Mouse (Mus musculus) erythroid progenitor cell, adult 5-6 weeks (primary cell): ENCODE results near the gene Sh3rf1. TPM values are rescaled to one million over a fixed set of nuclear protein-coding genes. Genes with fewer than 3 reads are reported as not detected.

Experiments
- ATAC-seq: replicated peaks from 2 replicates; pipeline ENCODE4 v1.8.0; 2016; ENCODE audit warnings: moderate number of reproducible peaks, mild to moderate bottlenecking, moderate TSS enrichment, inconsistent platforms; ENCODE audit not compliant: poor library complexity, low FRiP score, severe bottlenecking
- total RNA-seq, 2 experiments: library from RNA; stranded (forward) in 1 of 2; stranded (reverse) in 1 of 2; fragments of 150-400 nt in 1 of 2; fragments of 186-747, 209-891 nt in 1 of 2; gene quantifications; 2 replicates each; pipeline versions ENCODE4 v1.2.3 to v1.2.4; 2015 to 2017; ENCODE audit warnings: low replicate concordance in 2 of 2

Sh3rf1 gene
- total RNA-seq, 2 experiments from 2014 or later = not detected

DNA sequence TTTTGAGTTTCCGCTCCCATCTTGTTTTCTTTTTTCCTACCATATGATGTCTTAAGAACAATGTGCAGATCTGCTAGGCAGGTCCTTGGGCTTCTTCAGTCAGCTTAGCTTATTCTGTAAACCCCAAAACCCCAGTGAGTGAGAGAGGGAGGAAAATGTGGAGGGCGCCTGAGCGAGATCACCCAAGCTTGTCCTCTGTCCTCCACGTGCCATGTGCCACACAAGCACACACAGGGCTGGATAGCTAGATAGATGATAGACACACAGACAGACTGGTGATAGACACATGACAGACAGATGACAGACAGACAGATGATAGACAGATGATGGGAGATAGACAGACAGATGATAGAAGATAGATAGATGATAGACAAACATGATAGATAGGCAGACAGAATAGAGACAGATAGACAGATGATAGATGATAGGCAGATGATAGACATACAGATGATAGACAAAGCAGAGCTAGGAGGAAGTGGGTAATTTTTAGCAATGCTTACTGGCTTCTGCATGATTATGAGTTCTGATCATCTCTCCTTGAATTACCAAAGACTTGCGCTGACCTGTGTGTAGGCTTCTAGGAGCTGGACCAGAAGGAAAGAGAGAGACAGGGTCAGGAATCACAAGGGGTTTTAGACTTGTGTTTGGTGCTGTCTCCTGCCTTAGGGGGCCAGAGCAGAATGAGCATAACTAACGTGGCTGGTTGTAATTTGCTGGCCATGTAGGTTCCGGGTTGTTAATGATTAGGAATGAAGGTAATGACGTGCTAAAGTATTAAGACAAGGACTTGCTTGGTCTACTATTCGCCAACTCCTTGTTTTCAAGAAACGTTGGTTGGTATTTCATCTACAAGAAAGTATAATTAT is 58.9 kb downstream of the Sh3rf1 start:
- ATAC-seq = no peak

DNA sequence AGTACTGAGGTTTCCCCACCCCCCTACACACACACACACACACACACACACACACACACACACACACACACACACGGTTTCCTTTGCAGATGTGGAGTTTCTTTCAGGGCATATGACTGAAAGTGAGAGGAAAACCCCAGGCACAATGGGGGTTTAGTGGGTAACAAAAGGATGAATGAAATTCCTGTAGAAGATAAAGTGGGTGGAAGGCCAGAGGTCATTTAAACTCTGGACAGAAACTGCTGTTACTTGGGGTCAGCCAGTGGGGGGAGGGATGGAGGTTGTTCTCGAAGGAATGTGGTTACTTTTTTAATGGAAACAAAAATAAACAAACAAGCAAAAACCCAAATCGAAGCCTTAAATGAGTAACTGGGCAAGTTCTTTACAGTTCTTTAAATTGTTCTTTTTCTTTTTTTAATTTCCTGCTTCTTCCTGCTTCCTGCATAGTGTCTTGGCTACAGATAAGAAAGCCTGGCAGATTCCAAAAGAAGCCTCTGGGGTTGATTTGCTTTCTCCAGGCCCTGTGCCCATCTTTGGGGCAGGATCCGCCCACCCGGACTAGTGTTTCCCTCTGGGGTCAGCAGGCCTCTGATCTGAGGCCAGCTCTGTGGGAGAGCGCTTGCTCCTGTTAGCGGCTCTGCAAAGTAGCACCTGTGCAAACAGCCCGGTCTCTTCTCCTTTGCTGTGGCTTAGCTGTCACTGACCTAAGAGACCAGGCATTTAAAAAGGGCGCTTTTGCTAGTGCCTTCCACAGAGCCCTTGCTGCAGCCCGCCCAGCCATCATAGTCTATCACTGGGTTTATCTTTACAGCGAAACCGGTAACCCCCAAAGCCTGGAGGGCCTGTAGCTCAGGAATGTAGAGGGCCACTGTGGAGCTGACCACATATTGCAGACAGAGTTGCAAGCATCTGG is 59.8 kb downstream of the Sh3rf1 start:
- no peak for ATAC-seq

DNA sequence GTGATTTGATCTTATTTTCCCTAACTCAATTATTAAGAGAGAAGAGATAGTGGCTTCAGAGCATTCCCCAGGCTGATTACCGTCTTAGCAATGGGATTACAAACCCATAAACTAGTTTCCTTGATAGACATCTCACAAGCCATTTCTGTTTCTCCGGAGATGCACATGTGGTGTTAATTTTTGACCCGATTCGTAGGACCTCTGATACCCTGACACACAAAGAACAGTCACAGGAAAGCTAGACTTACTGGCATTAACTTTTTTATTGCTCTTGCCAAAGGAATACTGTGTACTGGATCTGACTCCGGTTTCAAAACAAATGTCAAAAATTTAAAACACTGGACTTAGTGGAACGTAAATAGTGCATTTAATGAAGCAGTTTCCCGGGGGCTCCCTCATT is 62.2 kb downstream of the Sh3rf1 start:
- no peak for ATAC-seq

DNA sequence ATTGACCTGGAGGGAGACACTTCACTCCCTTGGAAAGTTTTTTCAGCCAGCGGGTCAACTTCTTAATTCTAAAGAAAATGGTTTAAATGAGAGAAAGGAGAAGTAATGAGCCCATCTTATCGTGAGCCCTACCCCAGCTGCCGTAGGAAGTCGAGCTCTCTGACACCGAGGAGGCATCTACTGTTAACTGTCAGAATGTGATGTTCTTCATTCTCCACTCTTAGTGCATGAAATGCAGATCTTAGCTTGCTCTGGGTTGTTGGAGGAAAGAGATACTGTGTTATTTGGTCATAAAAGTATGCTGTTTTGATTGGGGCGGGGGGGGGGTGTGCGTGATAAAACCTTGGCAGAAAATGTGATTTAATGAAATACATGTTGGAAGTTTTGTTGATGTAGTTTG is 62.7 kb downstream of the Sh3rf1 start:
- ATAC-seq = no peak

DNA sequence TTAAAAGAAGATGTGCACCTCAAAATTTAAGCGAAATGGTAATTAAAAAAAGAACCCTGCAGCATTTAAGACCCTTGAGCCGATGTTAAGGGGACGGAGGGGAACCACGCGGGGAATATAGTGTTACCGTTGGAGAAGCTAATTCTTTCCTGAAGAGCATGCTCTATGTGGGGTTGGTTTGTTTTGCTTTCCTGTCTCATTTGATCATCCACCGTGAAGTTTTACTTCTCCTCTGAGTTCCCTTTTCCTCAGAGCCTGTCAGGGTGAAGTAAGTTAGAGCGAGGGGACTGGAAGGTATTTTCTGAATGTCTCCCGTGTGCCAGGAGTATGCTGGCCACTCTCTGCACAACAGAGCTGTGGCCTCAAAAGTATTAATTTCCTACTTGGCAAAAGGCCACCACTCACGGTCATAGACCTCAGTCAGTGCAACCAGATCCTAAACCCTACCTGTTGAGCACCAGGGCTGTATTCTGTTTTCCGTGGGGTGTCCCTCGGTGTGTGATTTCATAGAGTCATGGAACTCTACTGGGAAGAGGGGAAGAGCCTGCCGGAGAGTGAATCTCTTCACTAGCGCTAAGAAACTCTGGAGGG is 63.2 kb downstream of the Sh3rf1 start:
- ATAC-seq = no peak

DNA sequence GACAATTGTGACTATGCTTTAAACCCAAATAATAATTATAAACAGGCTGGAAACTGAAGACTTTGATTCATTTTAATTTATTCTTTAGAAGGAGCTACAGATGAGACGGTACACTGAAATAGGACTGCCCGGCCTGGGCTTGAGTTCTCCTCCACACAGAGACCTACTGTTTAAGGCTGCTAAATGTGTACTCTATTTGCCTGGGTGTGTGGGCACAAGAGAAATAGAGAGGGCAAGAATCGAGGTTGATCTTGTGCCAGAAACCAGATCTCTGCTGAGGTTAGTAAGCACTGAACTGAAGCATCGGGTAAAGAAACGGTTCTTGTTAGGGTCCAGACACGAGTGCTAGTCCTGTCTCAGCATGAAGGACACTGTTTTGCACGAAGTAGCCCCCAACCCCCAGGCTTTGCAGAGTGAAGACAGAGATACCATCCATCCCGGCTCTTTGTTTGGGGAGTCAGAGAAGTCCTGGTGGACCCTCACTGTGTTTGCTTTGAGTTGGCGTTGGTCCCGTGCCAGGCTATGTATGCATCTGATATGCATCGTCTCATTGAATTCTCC is 64.4 kb downstream of the Sh3rf1 start:
- ATAC-seq = no peak

DNA sequence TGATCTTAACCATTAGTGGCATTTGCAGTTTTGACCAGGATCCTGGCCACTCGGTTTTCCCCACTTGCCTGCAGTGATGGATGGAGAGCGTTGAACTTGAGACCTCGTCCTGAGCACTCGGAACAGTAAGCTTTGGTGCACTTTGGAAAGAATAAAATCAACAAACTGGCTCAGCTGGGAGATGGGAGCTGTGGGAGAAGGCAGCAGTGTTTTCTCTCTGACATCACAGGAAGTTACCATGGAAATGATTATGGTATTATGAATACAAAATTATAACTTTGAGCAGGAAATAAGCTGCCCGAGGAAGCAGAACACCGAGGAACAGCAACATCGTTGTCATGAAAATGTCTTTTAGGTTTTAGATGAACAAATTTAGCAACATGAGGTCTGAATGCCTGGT is 65.0 kb downstream of the Sh3rf1 start:
- ATAC-seq = no peak

DNA sequence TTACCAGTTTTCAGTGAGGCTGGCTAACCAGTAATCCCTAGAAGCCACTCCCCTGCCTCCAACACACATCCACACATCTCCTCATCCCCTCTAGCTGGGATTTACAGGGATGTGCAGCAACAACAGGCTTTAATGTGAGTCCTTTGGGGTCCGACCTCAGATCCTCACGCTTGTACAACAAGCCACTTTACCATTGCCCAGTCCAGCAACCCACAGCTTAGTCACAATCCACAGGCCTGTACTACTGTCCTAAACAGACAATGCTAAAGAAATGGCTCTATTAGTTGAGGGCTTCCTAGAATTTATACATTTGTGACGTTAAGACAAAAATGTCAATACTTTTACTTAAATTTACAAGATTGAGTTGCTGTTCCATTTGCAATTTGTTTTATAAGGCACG is 71.4 kb downstream of the Sh3rf1 start:
- no peak for ATAC-seq

DNA sequence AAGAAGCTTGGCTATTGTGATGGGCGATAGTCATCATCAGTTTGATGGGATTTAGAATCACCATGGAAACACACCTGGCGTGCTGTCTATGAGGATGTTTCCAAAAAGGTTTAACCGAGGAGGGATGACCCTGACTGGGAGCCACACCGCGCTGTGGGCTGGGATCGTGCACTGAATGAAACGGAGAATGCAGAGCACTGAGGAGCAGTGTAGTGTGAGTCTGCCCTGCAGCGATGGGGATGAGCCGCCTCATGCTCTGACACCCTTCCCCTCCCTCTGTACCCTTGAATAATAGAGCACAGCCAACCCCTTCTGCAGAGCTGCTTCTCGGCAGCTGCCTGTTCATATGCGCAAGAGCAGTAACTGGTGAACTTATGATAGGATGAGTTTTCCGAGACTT is 71.8 kb downstream of the Sh3rf1 start:
- no peak for ATAC-seq

DNA sequence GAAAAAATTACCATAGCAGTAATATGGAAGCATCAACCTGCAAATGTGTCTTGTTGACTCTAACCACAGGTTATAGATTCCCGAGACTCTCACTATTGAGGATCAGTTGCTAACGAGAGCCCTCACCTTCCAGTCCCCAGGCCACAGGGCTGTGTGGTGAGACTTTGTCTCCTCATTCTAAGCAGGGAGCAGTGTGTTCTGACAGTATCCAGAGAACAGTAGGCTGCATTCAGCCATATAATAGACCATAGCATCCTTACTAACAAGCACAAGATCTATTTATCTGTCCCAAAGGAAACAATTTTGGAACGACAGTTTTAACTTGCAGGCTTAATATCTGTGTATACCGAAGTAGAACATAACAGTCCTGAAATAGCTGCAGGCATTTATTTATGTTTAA is 75.2 kb downstream of the Sh3rf1 start:
- no peak for ATAC-seq

DNA sequence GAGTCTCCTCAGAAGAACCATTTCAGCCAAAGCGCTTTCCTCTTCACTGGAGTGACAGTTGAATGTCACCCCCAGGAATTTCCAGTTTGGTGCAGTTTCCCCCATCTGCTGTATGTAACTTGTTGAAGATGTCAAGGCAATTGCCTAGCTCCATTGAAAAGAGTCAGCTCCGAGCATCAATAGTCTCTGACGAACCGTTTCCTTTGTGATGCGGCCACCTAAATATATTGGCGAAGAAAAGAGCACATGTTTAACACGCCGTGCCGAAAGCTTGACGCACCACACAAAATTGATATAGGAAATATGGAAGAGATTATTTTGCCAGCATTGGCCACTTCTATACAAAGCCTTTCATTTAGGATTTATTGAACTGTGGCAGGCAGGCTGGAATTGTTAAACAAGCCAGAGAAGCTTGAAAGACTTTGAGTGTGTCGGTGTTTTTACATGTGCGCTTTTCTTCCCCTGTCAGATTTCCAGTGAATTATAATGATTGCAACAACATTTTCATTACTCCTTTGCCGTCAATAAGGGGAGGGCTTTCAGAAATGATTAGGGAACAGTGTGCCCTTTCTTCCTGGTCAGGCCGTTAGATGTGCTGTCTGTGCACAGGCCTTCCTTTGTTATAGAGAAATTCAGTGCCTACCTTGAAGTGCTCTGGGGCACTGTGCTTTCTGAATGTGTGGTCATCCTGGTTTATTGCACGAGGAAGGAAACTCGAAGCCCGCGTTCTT is 77.8 kb downstream of the Sh3rf1 start:
- no peak for ATAC-seq

DNA sequence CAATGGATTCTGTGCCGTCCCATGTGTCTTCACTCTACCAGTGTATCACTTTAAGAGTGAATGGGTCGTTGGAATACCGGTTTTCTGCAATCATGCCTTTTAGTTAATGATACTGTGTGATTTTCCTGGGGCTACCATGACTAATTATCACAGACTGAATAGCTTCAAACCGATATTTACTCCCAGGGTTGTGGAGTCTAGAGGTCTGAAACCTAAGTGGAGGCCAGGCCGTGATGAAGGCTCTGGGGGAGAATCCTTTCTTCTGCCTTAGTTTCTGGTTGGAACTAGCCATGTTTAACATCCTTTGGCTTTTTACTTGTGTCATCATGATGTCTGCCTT is 78.3 kb downstream of the Sh3rf1 start:
- no peak for ATAC-seq

DNA sequence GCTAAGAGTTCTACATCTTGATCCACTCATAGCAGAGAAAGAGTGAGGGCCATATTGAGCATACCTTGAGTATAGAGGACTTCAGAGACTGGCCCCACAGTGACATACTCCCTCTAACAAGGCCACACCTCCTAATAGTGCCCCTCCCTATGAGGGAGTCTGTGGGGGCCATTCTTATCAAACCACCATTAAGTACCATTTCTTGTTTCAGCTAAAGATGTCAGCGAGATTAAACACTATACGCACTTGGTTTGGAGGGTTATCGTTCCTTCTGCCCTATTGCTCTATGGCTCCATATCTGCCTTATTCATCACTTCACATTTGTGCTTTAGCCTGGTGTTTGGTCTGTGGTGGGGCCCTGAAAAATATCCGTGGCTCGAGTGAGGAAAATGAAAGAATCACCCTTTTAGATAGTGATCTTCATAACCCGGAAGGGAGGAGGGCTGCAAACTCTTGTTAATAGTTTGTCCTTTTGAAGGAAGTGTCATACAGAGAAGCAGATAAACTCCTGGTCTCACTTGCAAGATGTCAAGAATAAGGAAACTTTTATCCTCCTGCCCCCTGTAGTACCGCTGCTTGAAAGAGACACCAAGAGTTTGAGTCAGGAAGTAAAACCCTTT is 81.9 kb downstream of the Sh3rf1 start:
- ATAC-seq = no peak

DNA sequence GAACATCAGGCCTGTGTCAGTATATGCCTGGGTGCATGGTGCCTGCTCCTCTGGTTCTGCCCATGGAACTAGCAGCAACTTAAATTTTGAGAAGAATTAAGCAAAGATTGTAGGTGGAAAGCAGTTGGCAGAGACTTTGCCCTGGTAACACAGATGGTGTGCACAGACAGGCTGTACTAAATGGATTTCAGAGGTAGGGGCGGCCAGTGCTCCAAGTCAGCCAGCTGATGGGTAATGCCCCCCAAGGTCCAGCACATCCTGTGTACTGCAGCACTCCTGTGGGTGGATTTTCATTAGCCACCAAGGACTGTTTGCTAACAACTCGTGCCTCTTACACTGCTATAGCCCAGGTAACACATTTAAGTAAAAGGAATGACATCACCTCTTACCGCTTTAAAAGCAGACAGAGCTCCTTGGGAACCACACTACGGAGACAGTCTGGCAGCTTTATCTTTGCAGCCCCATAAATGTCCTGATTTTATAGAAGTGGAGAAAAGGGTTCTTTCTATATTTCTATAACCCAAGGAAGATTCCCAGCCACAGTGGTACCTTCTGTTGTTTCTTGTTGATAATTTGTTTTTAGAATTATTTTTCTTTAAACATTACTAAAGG is 82.9 kb downstream of the Sh3rf1 start:
- ATAC-seq = no peak

DNA sequence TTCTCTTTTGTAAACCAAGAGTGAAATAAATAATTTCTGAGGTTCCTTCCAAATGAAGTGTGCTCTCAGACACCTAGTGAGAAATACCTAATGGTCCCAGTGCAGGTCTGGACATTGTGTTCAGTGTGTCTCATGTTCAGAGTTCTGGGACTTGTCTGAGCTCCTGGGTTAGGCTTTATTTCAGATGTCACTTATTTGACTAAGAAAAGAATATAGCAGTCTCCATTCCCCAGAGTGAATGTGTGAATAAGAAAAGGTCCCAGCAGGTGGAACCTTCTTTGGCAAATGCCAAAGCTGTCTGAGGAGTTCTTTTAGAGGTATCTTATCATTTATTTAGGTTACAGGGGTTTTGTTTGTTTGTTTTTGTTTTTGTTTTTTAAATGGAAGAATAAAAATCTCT is 85.2 kb downstream of the Sh3rf1 start:
- no peak for ATAC-seq

DNA sequence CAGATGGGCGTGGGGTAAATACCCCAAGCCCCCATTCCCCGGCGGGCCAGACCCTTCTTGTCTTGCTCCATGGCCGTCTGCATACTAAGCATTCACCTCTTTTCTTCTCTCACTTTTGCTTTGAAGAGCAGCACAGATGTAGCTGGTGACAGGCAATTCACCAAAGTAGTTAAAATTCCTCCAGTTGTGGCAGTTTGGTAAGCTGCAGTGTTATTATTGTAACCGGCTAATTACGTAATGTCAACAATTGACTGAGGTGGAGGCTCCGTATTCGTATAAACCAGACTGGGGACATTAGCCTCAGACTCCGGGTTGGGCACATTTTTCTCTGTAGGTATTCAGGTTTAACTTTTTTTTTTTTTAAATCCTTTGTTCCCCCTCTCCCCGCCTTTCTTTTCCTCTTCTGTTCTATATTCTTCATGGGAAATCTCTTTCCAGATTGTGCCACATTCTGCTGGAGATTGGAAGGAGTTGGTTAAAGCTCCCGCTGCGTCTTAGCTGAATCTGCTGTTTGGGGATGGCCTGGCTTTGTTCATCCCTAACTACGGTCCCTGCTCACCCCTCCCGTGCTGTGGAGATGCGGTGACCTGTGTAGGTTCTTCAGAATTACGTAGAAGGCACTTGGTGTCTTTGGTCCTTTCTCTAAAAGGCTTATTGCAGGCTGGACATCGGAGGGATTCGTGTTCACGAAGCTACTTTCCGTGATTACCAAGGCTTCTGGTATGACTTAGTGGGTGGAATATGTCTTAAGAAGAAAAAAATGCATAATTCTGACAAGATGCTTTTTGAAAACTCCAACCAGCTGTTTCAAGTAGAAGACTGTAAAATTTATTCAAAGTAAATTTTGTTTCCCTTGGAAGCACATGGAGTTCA is 86.1 kb downstream of the Sh3rf1 start:
- no peak for ATAC-seq

DNA sequence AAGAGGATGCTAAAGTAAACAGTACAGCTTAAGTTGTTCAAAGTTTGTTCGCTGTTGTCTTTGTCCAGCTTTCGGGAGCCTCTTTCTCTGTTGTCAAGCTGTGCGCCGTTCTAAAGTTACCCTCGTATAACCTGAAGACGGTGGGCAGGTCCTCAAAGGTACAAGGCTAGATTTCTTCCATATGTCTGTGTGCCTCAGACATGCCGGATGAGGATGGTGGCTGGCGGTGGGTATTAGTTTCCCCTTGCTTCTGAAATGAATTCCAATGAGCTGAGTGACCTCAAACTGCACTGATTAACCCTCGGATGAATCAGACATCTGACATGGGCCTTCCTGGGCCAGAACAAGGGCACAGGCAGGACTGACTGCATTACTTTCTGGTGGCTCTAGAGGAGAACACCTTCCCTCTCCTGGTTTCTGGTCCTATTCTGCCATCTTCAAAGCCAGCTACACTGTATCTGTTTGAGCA is 86.8 kb downstream of the Sh3rf1 start:
- no peak for ATAC-seq

DNA sequence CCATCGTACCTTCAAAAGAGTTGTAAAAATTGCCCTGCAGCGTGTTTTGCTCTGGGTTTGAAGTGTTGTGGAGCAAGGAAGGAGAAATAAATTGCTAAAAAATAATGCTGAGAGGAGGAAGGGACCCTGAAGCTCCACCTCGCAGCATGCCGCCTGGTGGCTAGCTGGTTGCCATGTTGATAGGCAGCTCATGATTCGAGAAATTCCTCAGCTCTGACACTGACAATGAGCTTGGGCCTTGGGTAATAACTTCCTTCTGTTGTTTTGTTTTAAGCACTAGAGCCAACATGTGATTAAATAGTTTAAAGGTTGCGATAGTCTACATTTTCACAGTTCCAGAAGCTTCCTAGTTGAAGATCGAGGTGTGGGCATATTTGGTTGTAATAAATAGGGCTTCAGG is 89.3 kb downstream of the Sh3rf1 start:
- ATAC-seq = no peak
